Mouse (Mus musculus): ENCODE data around the gene Cnr2.
"Not testable (repeated sequence)": the region's sequence is repeated elsewhere in the genome, so short reads cannot be mapped to it uniquely, and the experiment has no call there.

The Cnr2 gene

GRCm38 (mm10) chr4:135935502-135935901 is 40.3 kb downstream of the Cnr2 start:
- DNase-seq (ENCODE audit: low read depth) = no peak

DNA sequence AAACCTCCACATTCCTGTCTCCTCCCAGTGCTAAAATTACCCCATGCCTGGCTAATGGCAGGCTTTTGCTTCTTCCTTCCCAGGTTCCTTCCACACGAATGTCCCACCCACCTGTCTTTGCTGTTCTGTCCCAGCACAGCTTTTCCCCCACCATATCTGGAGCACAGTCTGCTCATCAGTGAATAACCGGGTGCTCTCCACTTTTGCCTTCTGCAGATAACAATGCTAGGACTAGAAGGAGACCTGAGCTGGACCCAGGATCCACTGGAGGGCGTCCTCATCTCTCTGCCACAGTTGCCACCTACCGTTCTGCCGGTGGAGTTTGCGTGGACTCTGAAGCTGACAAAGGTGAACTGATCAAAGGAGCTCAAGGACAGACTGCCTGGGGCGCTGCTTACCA is 43.7 kb downstream of the Cnr2 start:
- DNase-seq (ENCODE audit: low read depth) = no peak

GRCm38 (mm10) chr4:135941026-135941425 is 45.8 kb downstream of the Cnr2 start:
- DNase-seq (ENCODE audit: low read depth) = not testable (repeated sequence)

GRCm38 (mm10) chr4:135942193-135942592 is 47.0 kb downstream of the Cnr2 start:
- no peak for DNase-seq (ENCODE audit: low read depth)

DNA sequence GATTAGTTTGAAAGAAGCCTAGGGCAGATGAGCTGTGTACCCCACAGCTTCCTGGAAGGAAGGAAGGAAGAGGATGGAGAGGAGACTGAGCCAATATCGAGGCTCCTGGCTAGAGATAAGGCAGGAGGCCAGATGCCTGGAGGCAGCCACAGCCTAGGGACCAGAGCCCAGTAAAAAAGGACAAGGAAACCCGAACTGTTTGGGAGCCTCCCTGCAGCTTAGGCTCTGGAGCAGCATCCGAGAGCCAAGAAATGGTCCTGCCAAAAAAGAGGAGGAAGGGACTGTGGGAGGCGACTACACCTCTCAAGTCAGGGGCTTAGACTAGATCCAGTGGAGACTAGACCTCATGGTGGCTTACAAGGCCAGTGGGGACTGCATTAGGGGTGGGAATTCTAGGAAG is 48.2 kb downstream of the Cnr2 start:
- no peak for DNase-seq (ENCODE audit: low read depth)

DNA sequence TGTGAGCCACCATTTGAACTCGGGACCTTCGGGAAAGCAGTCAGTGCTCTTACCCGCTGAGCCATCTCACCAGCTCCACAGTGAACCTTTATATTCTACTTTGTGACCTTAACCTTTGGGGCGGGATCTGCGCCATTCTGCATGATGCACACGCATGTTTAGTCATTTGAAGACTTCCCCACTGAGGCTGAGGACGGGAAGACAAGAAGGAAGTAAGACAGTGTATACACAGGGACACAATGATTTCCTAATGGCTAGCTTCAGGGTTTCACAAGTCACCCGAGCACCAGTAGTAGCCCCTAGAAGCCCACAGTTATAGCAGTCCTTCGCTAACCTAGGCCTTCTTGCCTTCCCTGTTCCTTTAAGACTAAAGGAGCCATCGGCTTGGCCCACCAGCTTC is 50.5 kb downstream of the Cnr2 start:
- no peak for DNase-seq (ENCODE audit: low read depth)

DNA sequence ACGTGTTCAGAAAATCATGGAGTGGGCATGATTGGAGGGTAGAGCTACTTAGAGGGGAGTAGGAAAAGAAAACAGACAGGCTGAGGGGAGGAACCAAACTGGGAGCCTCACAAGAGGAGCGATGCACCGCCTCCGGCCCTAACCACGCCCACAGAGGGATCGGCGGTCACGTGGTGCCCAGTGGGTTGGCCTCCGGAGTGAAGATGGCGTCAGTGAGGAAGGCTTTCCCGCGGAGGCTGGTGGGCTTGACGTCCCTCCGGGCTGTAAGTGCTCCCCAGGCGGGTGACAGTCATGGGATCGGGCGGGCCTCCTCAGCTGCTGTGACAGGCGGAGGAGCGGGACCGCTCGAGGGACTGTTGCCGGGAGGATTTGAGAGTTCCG is 51.1 kb downstream of the Cnr2 start, which contains the start of gene Hmgcl:
Hmgcl (plus strand) TSS at position 171 of the 381 bp plus-strand sequence.
- peak; percentile 94 for DNase-seq (ENCODE audit: low read depth)

DNA sequence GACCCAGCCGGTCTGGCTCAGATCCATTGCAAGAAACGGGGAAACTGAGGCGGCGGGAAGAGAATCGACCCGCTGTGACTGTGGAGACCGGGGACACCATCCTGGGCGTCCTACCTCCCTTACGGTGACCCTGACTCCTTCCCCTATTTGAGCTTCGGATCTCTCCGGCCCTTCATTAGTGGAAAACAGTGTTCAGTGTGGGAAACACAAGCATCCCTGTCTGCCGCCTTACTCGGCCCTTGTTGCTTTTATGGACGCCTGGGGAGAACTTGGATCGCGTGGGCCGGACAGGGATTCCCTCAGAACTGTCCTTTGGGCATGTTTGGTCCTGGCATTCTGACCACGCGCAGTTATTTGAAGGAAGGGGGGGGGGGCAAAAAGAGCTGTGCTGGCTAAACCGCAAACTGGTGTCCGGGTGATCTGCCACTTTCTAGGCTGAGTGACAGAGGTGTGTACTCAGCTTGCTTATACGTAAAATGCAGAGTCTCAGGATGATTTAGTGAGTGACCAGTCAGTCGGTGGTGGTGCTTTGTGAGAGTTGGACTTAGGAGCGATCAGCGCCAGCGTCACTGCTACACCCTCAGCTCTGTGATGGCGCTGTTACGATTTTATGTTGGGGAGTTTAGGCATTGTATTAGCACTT is 51.6 kb downstream of the Cnr2 start:
- peak; percentile 32 for DNase-seq (ENCODE audit: low read depth)

- DNase-seq (ENCODE audit: low read depth) = no peak
Measured at GRCm38 (mm10) chr4:135948142-135948541, 52.9 kb downstream of the Cnr2 start.

DNA sequence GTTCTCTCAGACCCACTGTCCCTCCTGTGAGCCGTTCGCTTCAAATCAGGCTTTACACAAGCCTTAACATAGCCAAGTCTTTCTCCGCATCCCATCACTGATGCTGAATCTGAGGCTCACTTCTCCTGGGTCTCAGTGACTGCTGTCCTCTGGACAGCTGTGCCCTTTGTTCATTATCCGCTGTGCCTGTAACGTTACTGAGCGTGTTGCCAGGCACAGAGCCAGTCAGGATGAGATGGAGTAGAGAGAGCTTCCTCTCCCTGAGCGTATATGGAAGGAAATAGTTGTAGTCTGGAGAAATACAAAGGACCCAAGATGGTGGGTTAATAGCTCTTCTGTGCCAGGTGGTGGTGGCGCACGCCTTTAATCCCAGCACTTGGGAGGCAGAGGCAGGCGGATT is 54.3 kb downstream of the Cnr2 start:
- no peak for DNase-seq (ENCODE audit: low read depth)

- DNase-seq (ENCODE audit: low read depth) = no peak
Measured at GRCm38 (mm10) chr4:135949911-135950310, 54.7 kb downstream of the Cnr2 start.

- DNase-seq (ENCODE audit: low read depth) = no peak
Measured at GRCm38 (mm10) chr4:135950365-135950764, 55.2 kb downstream of the Cnr2 start.

GRCm38 (mm10) chr4:135951505-135951904 is 56.3 kb downstream of the Cnr2 start:
- DNase-seq (ENCODE audit: low read depth) = no peak

- DNase-seq (ENCODE audit: low read depth) = no peak
Measured at GRCm38 (mm10) chr4:135953179-135953578, 58.0 kb downstream of the Cnr2 start.

- peak; percentile 69 for DNase-seq (ENCODE audit: low read depth)
Measured at GRCm38 (mm10) chr4:135954241-135954640, 59.0 kb downstream of the Cnr2 start.

GRCm38 (mm10) chr4:135955886-135956285 is 60.7 kb downstream of the Cnr2 start:
- no peak for DNase-seq (ENCODE audit: low read depth)

DNA sequence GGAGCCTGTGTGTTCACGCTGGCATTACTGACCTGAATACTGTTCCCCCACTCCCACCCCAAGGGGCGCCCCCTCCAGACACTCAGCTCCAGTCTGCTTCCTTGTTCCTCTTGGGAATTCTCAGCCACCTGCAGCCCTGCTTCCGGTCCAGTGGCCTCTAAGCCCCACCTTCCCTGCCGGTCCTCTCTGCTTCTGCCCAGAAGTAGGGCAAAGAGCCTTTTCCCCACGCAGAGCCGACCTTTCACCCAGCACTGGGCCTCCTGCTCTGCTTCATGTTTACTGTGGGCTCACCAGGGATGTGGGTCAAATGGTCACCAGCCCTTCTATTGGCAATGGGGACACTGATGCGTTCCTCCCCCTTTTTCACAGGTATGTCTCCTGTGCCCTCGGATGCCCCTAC is 63.2 kb downstream of the Cnr2 start:
- DNase-seq (ENCODE audit: low read depth) = no peak

DNA sequence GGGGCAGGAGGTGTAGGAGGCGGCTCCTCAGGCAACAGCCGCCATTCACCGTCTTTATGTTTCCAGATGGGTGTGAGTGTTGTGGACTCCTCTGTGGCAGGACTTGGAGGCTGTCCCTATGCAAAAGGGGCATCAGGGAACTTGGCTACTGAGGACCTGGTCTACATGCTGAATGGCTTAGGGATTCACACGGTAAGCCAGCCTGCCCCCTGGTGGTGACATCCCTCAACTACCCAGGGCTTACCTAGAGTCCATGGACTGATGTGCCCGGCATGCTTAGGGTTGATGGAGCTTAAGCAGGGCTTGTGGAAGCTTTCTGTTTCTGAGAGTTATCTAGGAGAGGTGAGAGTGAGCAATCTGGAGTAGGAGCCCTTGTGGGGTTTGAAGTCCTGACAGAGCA is 65.5 kb downstream of the Cnr2 start:
- DNase-seq (ENCODE audit: low read depth) = peak; percentile 89

GRCm38 (mm10) chr4:135961709-135962108 is 66.5 kb downstream of the Cnr2 start:
- DNase-seq (ENCODE audit: low read depth) = no peak

DNA sequence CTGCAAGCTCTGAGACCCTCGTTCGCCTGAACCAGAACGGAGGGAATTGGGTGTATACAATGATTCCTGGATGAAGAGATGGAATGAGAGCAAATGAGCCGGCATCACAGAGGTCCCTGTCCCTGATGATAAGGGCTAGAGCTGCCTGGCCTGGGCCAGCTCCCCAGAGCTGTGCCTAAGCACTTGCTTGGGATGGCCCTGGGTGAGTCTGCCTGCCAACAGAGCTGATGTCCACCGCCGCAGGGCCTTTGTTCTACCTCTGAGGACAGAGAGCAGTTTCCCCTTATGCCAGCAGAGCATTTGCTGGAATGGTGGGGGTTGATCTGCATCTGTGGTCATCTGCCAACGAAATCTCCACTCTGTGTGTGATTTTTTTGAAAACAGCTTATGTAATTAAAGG is 67.0 kb downstream of the Cnr2 start:
- DNase-seq (ENCODE audit: low read depth) = no peak

GRCm38 (mm10) chr4:135962946-135963345 is 67.8 kb downstream of the Cnr2 start:
- DNase-seq (ENCODE audit: low read depth) = peak; percentile 26

- DNase-seq (ENCODE audit: low read depth) = peak; percentile 98
Measured at GRCm38 (mm10) chr4:135963457-135964193, 68.4 kb downstream of the Cnr2 start, which contains the start of gene Gale. Gene Gale, plus strand, starts transcription at chr4:135963727.

DNA sequence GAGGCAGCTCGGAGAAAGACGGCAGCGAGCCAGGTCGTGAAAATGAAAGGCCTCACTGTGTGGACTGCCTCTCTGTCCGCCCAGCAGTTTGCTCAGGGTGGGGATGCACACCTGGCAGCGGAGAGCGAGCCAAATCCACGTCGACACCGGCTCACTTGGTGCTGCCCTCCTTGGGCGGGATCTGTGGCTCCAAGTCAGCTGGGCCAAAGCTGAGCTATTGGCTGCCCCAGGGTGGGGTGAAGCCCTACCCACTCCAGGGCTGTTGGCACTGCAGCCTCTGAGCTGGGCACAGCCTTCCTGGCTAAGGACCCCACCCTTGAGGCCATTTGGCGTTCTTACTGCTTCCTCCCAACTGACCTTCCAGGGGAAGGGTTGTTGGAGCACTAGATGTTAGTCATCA is 69.2 kb downstream of the Cnr2 start:
- peak; percentile 72 for DNase-seq (ENCODE audit: low read depth)

GRCm38 (mm10) chr4:135965113-135965512 is 69.9 kb downstream of the Cnr2 start:
- no peak for DNase-seq (ENCODE audit: low read depth)

All from NIH3T3 (cell line).